Mouse (Mus musculus): ENCODE results near the gene Pdrg1. TPM values are rescaled to one million over a fixed set of nuclear protein-coding genes. Genes with fewer than 3 reads are reported as not detected.

The Pdrg1 gene
- total RNA-seq, 2 experiments from 2014 or later, result 36.7 to 44.0 TPM

Other genes starting within 250 kb of the Pdrg1 start
- gene Bcl2l1, start 183.7 kb downstream of the Pdrg1 start, total RNA-seq (2021), result 100 to 1,000 TPM; 116 to 141 TPM
- 1 to 10 TPM; 2.0 to 3.1 TPM for gene Tpx2, start 167.5 kb downstream of the Pdrg1 start, total RNA-seq (2021)
- gene Mylk2, start 104.1 kb downstream of the Pdrg1 start, total RNA-seq (2021), result not detected
- under 1 TPM; 0.35 to 0.68 TPM for gene Foxs1, start 82.2 kb downstream of the Pdrg1 start, total RNA-seq (2021)
- 10 to 100 TPM; 10.7 to 11.1 TPM for gene Dusp15, start 63.7 kb downstream of the Pdrg1 start, total RNA-seq (2021)
- gene Ttll9, start 52.9 kb downstream of the Pdrg1 start, total RNA-seq (2021), result 1 to 10 TPM; 1.0 TPM
- gene Xkr7, start 16.4 kb upstream of the Pdrg1 start, total RNA-seq (2021), result 1 to 10 TPM; 1.8 to 1.9 TPM
- gene Ccm2l, start 50.5 kb upstream of the Pdrg1 start, total RNA-seq (2021), result 1 to 10 TPM; 3.9 to 5.2 TPM
- 1 to 10 TPM; 1.6 to 2.2 TPM for gene Hck, start 93.0 kb upstream of the Pdrg1 start, total RNA-seq (2021)
- 100 to 1,000 TPM in 1 of 2 experiments, 10 to 100 TPM in 1; 84.1 to 103 TPM for gene Tm9sf4, start 145.9 kb upstream of the Pdrg1 start, total RNA-seq (2021)
- 10 to 100 TPM; 23.0 to 23.1 TPM for gene Tspyl3, start 210.0 kb upstream of the Pdrg1 start, total RNA-seq (2021)
- gene Plagl2, start 226.0 kb upstream of the Pdrg1 start, total RNA-seq (2021), result 1 to 10 TPM; 4.9 to 5.0 TPM
- 10 to 100 TPM; 16.8 TPM for gene Pofut1, start 226.1 kb upstream of the Pdrg1 start, total RNA-seq (2021)

Measured in layer of hippocampus, postnatal 36 days (tissue).